Mouse (Mus musculus) liver, embryonic 14.5 days (tissue): Measurements from ENCODE around the gene Cnot11. TPM values are rescaled to one million over a fixed set of nuclear protein-coding genes. Genes with fewer than 3 reads are reported as not detected.
A peak's percentile ranks its signal among the peaks of the same experiment; 100 is the strongest.

Experiments
- ATAC-seq: fragments of 200-750 bp; cut with Nextera tagmentation; 2 replicates; pipeline ENCODE4 v1.8.0; 2017; ENCODE audit warnings: moderate number of reproducible peaks, mild to moderate bottlenecking, moderate library complexity; ENCODE audit not compliant: insufficient read depth
- DNase-seq, 3 experiments: peaks; one replicate each; pipeline ENCODE4 v3.0.0-alpha.2; 2012 to 2013; ENCODE audit warnings: low read depth in 3 of 3, low spot score in 3 of 3
- H3K27ac ChIP-seq: fragments of 300-500 bp; sonication (generic); 2 replicates; pipeline ENCODE4 v1.5.1; 2014; ENCODE audit warnings: moderate library complexity, mild to moderate bottlenecking, control low read depth, inconsistent platforms
- H3K27me3 ChIP-seq: fragments of 300-500 bp; sonication (generic); 2 replicates; pipeline ENCODE4 v1.6.1; 2014; ENCODE audit warnings: mild to moderate bottlenecking, low read length, moderate library complexity; ENCODE audit not compliant: control insufficient read depth, insufficient read depth
- H3K36me3 ChIP-seq: fragments of 300-500 bp; sonication (generic); replicated peaks from 2 replicates; pipeline ENCODE4 v1.6.1; 2014; ENCODE audit warnings: low read depth; ENCODE audit not compliant: control insufficient read depth, insufficient read depth
- H3K4me1 ChIP-seq, 2 experiments: fragments of 200-500 bp in 1 of 2; fragments of 300-500 bp in 1 of 2; sonication (generic) in 1 of 2; replicated peaks; 2 replicates each; pipeline ENCODE4 v1.6.1; 2012 to 2014; ENCODE audit warnings: antibody characterized with exemption in 1 of 2, inconsistent platforms in 1 of 2, low read length in 1 of 2; ENCODE audit not compliant: control insufficient read depth in 2 of 2, insufficient read depth in 2 of 2
- H3K4me2 ChIP-seq: fragments of 300-500 bp; sonication (generic); 2 replicates; pipeline ENCODE4 v1.6.1; 2014; ENCODE audit warnings: low read depth, mild to moderate bottlenecking, control low read depth, moderate library complexity
- H3K4me3 ChIP-seq, 2 experiments: fragments of 200-500 bp in 1 of 2; fragments of 300-500 bp in 1 of 2; sonication (generic) in 1 of 2; 2 replicates each; pipeline ENCODE4 v1.5.1; 2012 to 2014; ENCODE audit warnings: low read depth in 2 of 2, low read length in 2 of 2, mild to moderate bottlenecking in 2 of 2, control low read depth in 1 of 2, inconsistent platforms in 1 of 2, moderate library complexity in 1 of 2; ENCODE audit not compliant: insufficient read depth in 1 of 2
- H3K9ac ChIP-seq: fragments of 300-500 bp; sonication (generic); replicated peaks from 2 replicates; pipeline ENCODE4 v1.6.1; 2014; ENCODE audit warnings: mild to moderate bottlenecking, control low read depth, moderate library complexity
- H3K9me3 ChIP-seq: fragments of 300-500 bp; sonication (generic); 2 replicates; pipeline ENCODE4 v1.6.1; 2016; ENCODE audit warnings: low read length, mixed read lengths; ENCODE audit not compliant: control insufficient read depth
- CTCF ChIP-seq: IDR thresholded peaks from 2 replicates; pipeline ENCODE4 v1.5.1; 2016; ENCODE audit warnings: antibody characterized with exemption, low read depth, control low read depth
- EP300 ChIP-seq: IDR thresholded peaks from 2 replicates; pipeline ENCODE4 v1.6.1; 2016; ENCODE audit warnings: antibody characterized with exemption, low read depth
- WGBS: fragments of 180-500 bp; shearing (Covaris S2); extraction: QIAGEN DNeasy Blood & Tissue Kit; methylation state at CpG from one replicate; pipeline ENCODE4 v1.1.7; 2014; ENCODE audit not compliant: insufficient replicate concordance; 5-methylcytosine and 5-hydroxymethylcytosine counted together
- polyA plus RNA-seq, 2 experiments: library from polyadenylated mRNA; depleted of rRNA in 1 of 2; stranded (reverse) in 1 of 2; unstranded in 1 of 2; fragments of >200 nt; fragmentation: Nextera tagmentation in 1 of 2; extraction: Ambion mirVana in 1 of 2; gene quantifications; 2 replicates each; pipeline versions ENCODE4 v1.2.1 to v1.2.3; 2012 to 2014

Gene Cnot11
- polyA plus RNA-seq, 2 experiments = 8.0 to 10.0 TPM

- TF ChIP-seq CTCF (no peak), EP300 (no peak)
- ATAC-seq (peak; percentile 92), DNase-seq (peak; percentile 69 to 75 (median 71))
- Histone ChIP-seq H3K9me3 (no peaks in the 10 kb centered on the region), H3K4me1 (peaks cover 14 to 18% of the 10 kb centered on the region in 2 experiments), H3K27ac (peak within 1 kb of the TSS; percentile 45), H3K27me3 (no peaks in the 10 kb centered on the region), H3K4me2 (peak within 1 kb of the TSS; percentile 86), H3K9ac (peak within 1 kb of the TSS; percentile 74), H3K4me3 (peak within 1 kb of the TSS; percentile 76 to 88), H3K36me3 (no peaks in the 10 kb centered on the region)
- under 1% methylated on average over 49 of the region's 49 CpGs for WGBS
Measured at GRCm38 (mm10) chr1:39577253-39577705, 42.5 kb downstream of the Cnot11 start, which contains the start of gene Rnf149. Gene Rnf149, minus strand, starts transcription at chr1:39577405.

DNA sequence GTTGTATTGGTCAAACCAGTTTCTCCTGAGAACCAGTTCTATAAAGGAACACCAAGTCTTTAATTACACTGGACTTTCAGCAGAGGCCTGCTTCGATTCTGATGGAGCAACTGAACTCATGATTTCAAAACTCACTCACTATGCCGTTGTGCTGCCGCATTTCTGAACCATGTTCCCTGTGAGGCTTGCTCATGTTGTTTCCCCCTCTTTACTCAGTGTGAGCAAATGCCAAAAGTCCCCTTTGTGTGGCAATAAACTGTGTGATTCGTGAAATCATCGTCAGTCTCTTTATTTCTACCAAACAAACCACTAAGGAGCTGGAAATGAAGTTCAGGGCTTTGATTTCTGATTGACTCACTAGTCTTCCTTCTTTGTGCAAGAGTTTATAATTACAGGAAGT lies 43.7 kb downstream of the Cnot11 start:
- ATAC-seq = no peak
- peaks cover 14 to 18% of the 10 kb centered on the region in 2 experiments for H3K4me1 ChIP-seq
- no peak overlapping the region for H3K4me3 ChIP-seq
- no peak overlapping the region for H3K27ac ChIP-seq
- H3K36me3 ChIP-seq = no peaks in the 10 kb centered on the region
- no peak overlapping the region for H3K4me2 ChIP-seq
- no peaks in the 10 kb centered on the region for H3K9me3 ChIP-seq
- no peak for TF ChIP-seq EP300
- TF ChIP-seq CTCF = no peak
- H3K27me3 ChIP-seq = no peaks in the 10 kb centered on the region
- no peak overlapping the region for H3K9ac ChIP-seq
- WGBS = 48% methylated on average over 5 of the region's 5 CpGs
- DNase-seq = peak in 1 of 3 experiments; percentile 49

DNA sequence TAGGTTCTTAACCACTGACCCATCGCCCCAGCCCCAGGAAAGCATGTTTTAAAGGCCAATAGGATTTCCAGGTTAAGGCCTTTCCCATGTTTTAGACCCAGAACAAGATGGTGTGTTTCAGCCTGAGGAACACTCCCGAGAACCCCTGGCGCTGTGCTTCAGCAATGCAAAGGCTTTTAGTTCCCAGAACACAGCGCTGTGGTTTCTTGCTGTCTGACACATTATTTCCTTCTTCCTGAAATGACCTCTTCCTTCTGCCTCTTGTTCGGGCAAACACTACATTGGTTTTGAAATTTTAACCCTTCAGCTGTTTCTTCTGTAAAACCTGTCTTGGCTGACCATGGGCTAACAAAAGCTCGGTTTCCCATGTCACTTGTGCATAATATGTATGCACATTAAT lies 44.3 kb downstream of the Cnot11 start:
- Histone ChIP-seq H3K4me2 (no peak overlapping the region), H3K36me3 (no peaks in the 10 kb centered on the region), H3K9me3 (no peaks in the 10 kb centered on the region), H3K27ac (no peak overlapping the region), H3K4me3 (no peak overlapping the region), H3K9ac (no peak overlapping the region), H3K27me3 (no peaks in the 10 kb centered on the region), H3K4me1 (peaks cover 10 to 18% of the 10 kb centered on the region in 2 experiments)
- TF ChIP-seq EP300 (no peak), CTCF (no peak)
- no peak for DNase-seq
- no peak for ATAC-seq
- 27% methylated on average over 6 of the region's 6 CpGs for WGBS

GRCm38 (mm10) chr1:39581215-39581614 lies 46.4 kb downstream of the Cnot11 start:
- 34% methylated on average over 2 of the region's 3 CpGs for WGBS
- TF ChIP-seq CTCF (no peak), EP300 (no peak)
- H3K27ac ChIP-seq = no peak overlapping the region

GRCm38 (mm10) chr1:39583173-39583572 lies 48.4 kb downstream of the Cnot11 start:
- Histone ChIP-seq H3K9ac (no peak overlapping the region), H3K27me3 (no peaks in the 10 kb centered on the region), H3K36me3 (no peaks in the 10 kb centered on the region), H3K4me3 (no peak overlapping the region), H3K27ac (no peak overlapping the region), H3K4me1 (peaks cover 0 to 2% of the 10 kb centered on the region in 2 experiments; a peak in 1 of 4 replicates), H3K9me3 (no peaks in the 10 kb centered on the region), H3K4me2 (no peak overlapping the region)
- TF ChIP-seq EP300 (no peak), CTCF (no peak)
- ATAC-seq = no peak
- DNase-seq = no peak
- 64% methylated on average over 9 of the region's 9 CpGs for WGBS

More at GRCm38 (mm10) chr1:39581215-39581614, 46.4 kb downstream of the Cnot11 start:
- Histone ChIP-seq H3K9me3 (no peaks in the 10 kb centered on the region), H3K9ac (no peak overlapping the region), H3K36me3 (no peaks in the 10 kb centered on the region), H3K4me3 (no peak overlapping the region), H3K4me2 (no peak overlapping the region), H3K4me1 (peaks cover 0 to 8% of the 10 kb centered on the region in 2 experiments; a peak in 2 of 4 replicates), H3K27me3 (no peaks in the 10 kb centered on the region)
- ATAC-seq (no peak), DNase-seq (no peak)
